Mouse (Mus musculus): ENCODE data around the gene Pigv. TPM values are rescaled to one million over a fixed set of nuclear protein-coding genes. Genes with fewer than 3 reads are reported as not detected.

Pigv gene
- polyA plus RNA-seq, 1 experiment from 2014 or later, result 17.8 TPM

DNA sequence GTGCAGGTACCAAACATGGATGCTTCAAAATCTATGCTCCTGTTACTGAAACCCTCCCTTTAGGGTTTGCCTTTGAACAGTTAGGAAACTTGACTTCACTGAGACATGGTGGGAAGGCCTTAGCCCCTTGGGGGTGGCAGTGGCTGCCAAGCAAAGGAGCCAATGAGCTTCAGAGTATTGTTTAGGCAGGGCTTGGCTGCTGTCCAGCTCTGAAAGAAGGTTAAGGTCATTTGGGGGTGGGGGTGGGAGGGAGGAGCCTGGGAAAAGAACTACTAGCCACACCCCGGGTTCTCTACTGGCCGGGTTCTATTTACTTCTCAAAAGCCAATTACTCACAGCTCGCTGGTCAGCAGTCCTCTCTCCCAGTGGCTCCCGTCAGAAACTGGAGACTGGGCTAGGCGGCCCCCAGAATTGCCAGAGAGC, 3.2 kb upstream of the Pigv start:
- H3K9ac ChIP-seq (replicated peaks; ENCODE audit: low read depth), result no peak overlapping the region
- H3K9me3 ChIP-seq (ENCODE audit: low read length), result no peaks in the 10 kb centered on the region
- 0 out of 2 replicates have a peak, but pooled peaks cover 7% of the 10 kb centered on the region for H3K36me3 ChIP-seq (ENCODE audit: insufficient read depth, low read length)
- H3K4me3 ChIP-seq (ENCODE audit: low read depth, low read length), result no peak overlapping the region
- peak overlapping the region; percentile 47 for H3K27ac ChIP-seq (ENCODE audit: low read length)
- 8% methylated on average over 5 of the region's 5 CpGs for WGBS
- DNase-seq (ENCODE audit: low spot score) (peak; percentile 88), ATAC-seq (peak; percentile 46)
- TF ChIP-seq CTCF (IDR thresholded peaks at IDR 0.05) (no peak), EP300 (IDR thresholded peaks at IDR 0.05) (no peak)
- H3K4me1 ChIP-seq (ENCODE audit: insufficient read depth, low read depth, low read length), result peaks cover 12% of the 10 kb centered on the region; the same call in 1 of the 2 replicates
- H3K4me2 ChIP-seq (replicated peaks; ENCODE audit: low read depth, low read length), result no peak overlapping the region
- H3K27me3 ChIP-seq (replicated peaks; ENCODE audit: insufficient read depth, low read length), result no peaks in the 10 kb centered on the region

DNA sequence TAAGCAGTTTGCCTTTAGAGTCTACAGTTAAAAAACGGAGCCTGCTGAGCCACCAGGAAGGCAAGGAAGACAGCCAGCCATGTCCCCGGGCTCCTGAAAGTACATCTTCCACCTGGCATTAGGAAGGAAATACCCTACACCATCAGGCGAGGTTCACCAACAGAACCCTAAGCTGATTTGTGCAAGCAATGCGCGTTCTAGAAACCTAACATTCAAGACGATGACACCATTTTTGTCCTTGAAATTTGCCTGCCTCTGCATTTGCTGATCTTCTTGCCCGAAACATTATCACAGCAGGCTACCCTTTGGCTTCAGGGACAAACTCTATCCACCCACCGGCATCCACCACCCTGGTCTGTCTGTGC, 1.9 kb upstream of the Pigv start:
- no peaks in the 10 kb centered on the region for H3K9me3 ChIP-seq (ENCODE audit: low read length)
- 0 out of 2 replicates have a peak overlapping the region, but pooled peaks have one; percentile 1 for H3K9ac ChIP-seq (replicated peaks; ENCODE audit: low read depth)
- DNase-seq (ENCODE audit: low spot score), result no peak
- no peak for ATAC-seq
- no peaks in the 10 kb centered on the region for H3K27me3 ChIP-seq (replicated peaks; ENCODE audit: insufficient read depth, low read length)
- 0 out of 2 replicates have a peak overlapping the region, but pooled peaks have one; percentile 16 for H3K4me3 ChIP-seq (ENCODE audit: low read depth, low read length)
- H3K27ac ChIP-seq (ENCODE audit: low read length), result peak overlapping the region; percentile 99
- TF ChIP-seq EP300 (IDR thresholded peaks at IDR 0.05), result no peak
- TF ChIP-seq CTCF (IDR thresholded peaks at IDR 0.05), result no peak
- H3K4me2 ChIP-seq (replicated peaks; ENCODE audit: low read depth, low read length), result peak overlapping the region; percentile 76
- no peaks in the 10 kb centered on the region for H3K36me3 ChIP-seq (ENCODE audit: insufficient read depth, low read length)
- H3K4me1 ChIP-seq (ENCODE audit: insufficient read depth, low read depth, low read length), result peaks cover 17% of the 10 kb centered on the region
- 40% methylated on average over 8 of the region's 8 CpGs for WGBS

- no peak for ATAC-seq
- Histone ChIP-seq H3K27me3 (replicated peaks; ENCODE audit: insufficient read depth, low read length) (no peaks in the 10 kb centered on the region), H3K9ac (replicated peaks; ENCODE audit: low read depth) (0 out of 2 replicates have a peak overlapping the region, but pooled peaks have one; percentile 6), H3K36me3 (ENCODE audit: insufficient read depth, low read length) (no peaks in the 10 kb centered on the region), H3K4me3 (ENCODE audit: low read depth, low read length) (0 out of 2 replicates have a peak overlapping the region, but pooled peaks have one; percentile 16), H3K4me1 (ENCODE audit: insufficient read depth, low read depth, low read length) (peaks cover 17% of the 10 kb centered on the region), H3K9me3 (ENCODE audit: low read length) (no peaks in the 10 kb centered on the region), H3K4me2 (replicated peaks; ENCODE audit: low read depth, low read length) (peak overlapping the region; percentile 76), H3K27ac (ENCODE audit: low read length) (peak overlapping the region; percentile 99)
- WGBS, result 14% methylated on average over 10 of the region's 10 CpGs
- peak; percentile 70 for DNase-seq (ENCODE audit: low spot score)
- TF ChIP-seq EP300 (IDR thresholded peaks at IDR 0.05) (no peak), CTCF (IDR thresholded peaks at IDR 0.05) (no peak)
Measured at GRCm38 (mm10) chr4:133673666-133674330, 1.4 kb upstream of the Pigv start.

DNA sequence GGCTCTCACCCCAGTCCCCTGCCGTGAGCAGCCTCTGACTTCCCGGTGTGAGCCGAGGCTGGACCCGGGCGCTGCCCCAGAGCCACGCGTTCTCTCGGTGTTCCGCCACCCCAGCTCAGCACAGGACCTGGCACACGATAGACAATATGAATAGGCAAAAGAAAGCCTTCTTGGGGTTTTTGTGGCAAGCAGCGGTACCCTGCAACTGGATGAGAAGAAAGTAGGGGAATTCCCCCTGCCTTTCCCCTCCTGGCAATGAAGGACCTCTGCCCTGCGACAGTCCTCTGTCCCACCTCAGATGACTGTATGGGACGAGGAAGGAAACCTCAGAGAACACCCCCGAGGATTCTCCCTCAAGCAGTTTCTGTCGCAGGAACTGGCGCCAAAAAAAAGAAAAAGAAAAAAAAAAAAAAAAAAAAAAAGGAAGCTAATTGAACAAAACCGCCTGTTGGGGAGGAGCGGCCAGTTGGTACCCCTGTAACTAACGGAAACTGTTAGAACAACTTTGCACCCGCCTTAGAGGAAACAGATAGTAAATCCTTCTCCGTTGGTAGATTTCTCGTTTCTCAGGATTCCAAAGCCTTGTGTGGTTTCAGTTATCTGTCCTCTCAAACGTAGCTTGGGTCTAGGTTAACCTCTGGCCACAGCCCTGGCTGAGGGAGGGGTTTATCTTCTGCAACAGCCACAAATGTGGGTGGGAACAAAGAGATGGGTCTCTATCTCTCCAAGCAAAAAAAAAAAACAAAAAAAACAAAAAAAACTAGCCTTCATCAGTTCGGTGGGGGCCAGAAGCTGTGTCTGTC, 599 bp upstream of the Pigv start:
- WGBS, result 2% methylated on average over 24 of the region's 24 CpGs
- Histone ChIP-seq H3K27me3 (replicated peaks; ENCODE audit: insufficient read depth, low read length) (no peaks in the 10 kb centered on the region), H3K27ac (ENCODE audit: low read length) (peak overlapping the region; percentile 99), H3K9me3 (ENCODE audit: low read length) (no peaks in the 10 kb centered on the region), H3K9ac (replicated peaks; ENCODE audit: low read depth) (peak overlapping the region; percentile 75), H3K4me1 (ENCODE audit: insufficient read depth, low read depth, low read length) (peaks cover 17% of the 10 kb centered on the region), H3K36me3 (ENCODE audit: insufficient read depth, low read length) (0 out of 2 replicates have a peak, but pooled peaks cover under 1% of the 10 kb centered on the region), H3K4me3 (ENCODE audit: low read depth, low read length) (peak overlapping the region; percentile 71), H3K4me2 (replicated peaks; ENCODE audit: low read depth, low read length) (peak overlapping the region; percentile 76)
- DNase-seq (ENCODE audit: low spot score) (peak; percentile 74), ATAC-seq (no peak)
- TF ChIP-seq EP300 (IDR thresholded peaks at IDR 0.05), result no peak
- TF ChIP-seq CTCF (IDR thresholded peaks at IDR 0.05), result no peak

DNA sequence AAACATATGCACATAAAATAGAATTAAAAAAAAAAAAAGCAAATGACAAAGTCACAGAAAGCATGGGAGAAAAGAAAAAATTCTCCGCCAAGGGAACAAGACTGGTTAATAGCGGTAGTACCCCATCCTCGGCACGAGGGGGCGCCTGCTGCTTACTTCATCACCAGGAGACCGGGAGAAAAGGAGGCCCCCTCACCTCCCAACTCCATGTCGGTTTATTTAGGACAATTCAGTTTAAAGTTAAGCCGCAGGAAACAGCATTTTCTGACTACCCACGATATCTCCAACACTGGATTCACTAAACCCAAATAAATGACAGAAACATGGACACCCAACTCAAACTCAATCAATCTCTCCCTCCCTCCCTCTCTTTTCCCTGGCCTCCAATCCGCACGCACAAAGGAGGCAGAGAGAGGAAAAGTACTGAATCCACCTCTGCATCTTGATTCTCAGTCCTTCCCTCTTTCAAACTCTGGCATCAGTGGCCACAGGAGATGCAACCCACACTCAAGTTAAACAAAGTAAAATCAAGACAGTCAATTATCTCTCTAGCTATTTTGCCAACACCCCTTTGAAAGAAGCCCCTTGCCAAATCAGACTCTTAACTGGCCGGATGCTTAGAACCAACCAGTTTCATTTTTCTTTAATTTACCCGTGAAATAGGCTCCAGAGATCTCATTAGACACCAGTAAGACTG, 1.1 kb downstream of the Pigv start:
- H3K4me3 ChIP-seq (ENCODE audit: low read depth, low read length), result peak overlapping the region; percentile 71
- peak overlapping the region; percentile 76 for H3K4me2 ChIP-seq (replicated peaks; ENCODE audit: low read depth, low read length)
- DNase-seq (ENCODE audit: low spot score), result peak; percentile 93
- 1% methylated on average over 13 of the region's 13 CpGs for WGBS
- ATAC-seq, result no peak
- H3K4me1 ChIP-seq (ENCODE audit: insufficient read depth, low read depth, low read length), result peaks cover 17% of the 10 kb centered on the region
- 0 out of 2 replicates have a peak, but pooled peaks cover 3% of the 10 kb centered on the region for H3K36me3 ChIP-seq (ENCODE audit: insufficient read depth, low read length)
- H3K9me3 ChIP-seq (ENCODE audit: low read length), result no peaks in the 10 kb centered on the region
- peak; percentile 91 for TF ChIP-seq CTCF (IDR thresholded peaks at IDR 0.05)
- TF ChIP-seq EP300 (IDR thresholded peaks at IDR 0.05), result peak; percentile 6; the same call in 1 of the 2 replicates
- peak overlapping the region; percentile 99 for H3K27ac ChIP-seq (ENCODE audit: low read length)
- H3K9ac ChIP-seq (replicated peaks; ENCODE audit: low read depth), result peak overlapping the region; percentile 75
- no peaks in the 10 kb centered on the region for H3K27me3 ChIP-seq (replicated peaks; ENCODE audit: insufficient read depth, low read length)
